Mouse (Mus musculus) embryonic facial prominence, embryonic 10.5 days (tissue): ENCODE data around the gene Rfc4. TPM values are rescaled to one million over a fixed set of nuclear protein-coding genes. Genes with fewer than 3 reads are reported as not detected.

Experiments
- DNase-seq: peaks from one replicate; pipeline ENCODE4 v3.0.0-alpha.2; 2017; ENCODE audit warnings: low spot score
- H3K27ac ChIP-seq: fragments of 300-500 bp; sonication (generic); replicated peaks from 2 replicates; pipeline ENCODE4 v1.5.1; 2016; ENCODE audit warnings: mild to moderate bottlenecking
- H3K27me3 ChIP-seq: fragments of 300-500 bp; sonication (generic); replicated peaks from 2 replicates; pipeline ENCODE4 v1.6.1; 2016; ENCODE audit warnings: low read depth, mild to moderate bottlenecking; ENCODE audit not compliant: poor library complexity, severe bottlenecking
- H3K36me3 ChIP-seq: fragments of 300-500 bp; sonication (generic); replicated peaks from 2 replicates; pipeline ENCODE4 v1.6.1; 2016; ENCODE audit warnings: mild to moderate bottlenecking, moderate library complexity
- H3K4me1 ChIP-seq: fragments of 300-500 bp; sonication (generic); 2 replicates; pipeline ENCODE4 v1.6.1; 2016
- H3K4me3 ChIP-seq: fragments of 300-500 bp; sonication (generic); 2 replicates; pipeline ENCODE4 v1.5.1; 2016; ENCODE audit warnings: mild to moderate bottlenecking, moderate library complexity
- H3K9me3 ChIP-seq: fragments of 300-500 bp; sonication (generic); 2 replicates; pipeline ENCODE4 v1.6.1; 2016; ENCODE audit warnings: mild to moderate bottlenecking
- WGBS: fragments of 180-500 bp; shearing (Covaris S2); methylation state at CpG from one replicate; pipeline ENCODE4 v1.1.7; 2016; 5-methylcytosine and 5-hydroxymethylcytosine counted together
- polyA plus RNA-seq: library from polyadenylated mRNA; unstranded; fragments of >200 nt; fragmentation: Nextera tagmentation; extraction: Ambion mirVana; gene quantifications from 2 replicates; pipeline ENCODE4 v1.2.1, GENCODE M21; 2016

Rfc4 gene
- 208 and 218 TPM in 2 replicates for polyA plus RNA-seq

GRCm38 (mm10) chr16:23127673-23128375 is at the start of gene Rfc4:
Rfc4 (minus strand) TSS chr16:23127737.
- Histone ChIP-seq H3K27ac (peak within 1 kb of the TSS; percentile 97), H3K36me3 (peaks cover 23% of the 10 kb centered on the region), H3K27me3 (no peaks in the 10 kb centered on the region), H3K9me3 (no peaks in the 10 kb centered on the region), H3K4me3 (peak within 1 kb of the TSS; percentile 83), H3K4me1 (peaks cover 19% of the 10 kb centered on the region)
- DNase-seq = peak; percentile 93
- WGBS = under 1% methylated on average over 51 of the region's 51 CpGs

- DNase-seq = no peak
- Histone ChIP-seq H3K4me3 (no peak overlapping the region), H3K27me3 (no peaks in the 10 kb centered on the region)
Measured at GRCm38 (mm10) chr16:23175956-23176355, 48.4 kb upstream of the Rfc4 start.

GRCm38 (mm10) chr16:23174855-23175254 is 47.3 kb upstream of the Rfc4 start:
- no peaks in the 10 kb centered on the region for H3K4me1 ChIP-seq
- H3K27me3 ChIP-seq = no peaks in the 10 kb centered on the region
- WGBS = 89% methylated on average over 5 of the region's 5 CpGs
- H3K36me3 ChIP-seq = no peaks in the 10 kb centered on the region
- no peak overlapping the region for H3K4me3 ChIP-seq
- H3K27ac ChIP-seq = no peak overlapping the region
- 0 out of 2 replicates have a peak, but pooled peaks cover 6% of the 10 kb centered on the region for H3K9me3 ChIP-seq
- no peak for DNase-seq

More at GRCm38 (mm10) chr16:23175956-23176355, 48.4 kb upstream of the Rfc4 start:
- no peaks in the 10 kb centered on the region for H3K36me3 ChIP-seq
- no peaks in the 10 kb centered on the region for H3K4me1 ChIP-seq
- WGBS = 57% methylated on average over 3 of the region's 3 CpGs
- no peak overlapping the region for H3K27ac ChIP-seq
- H3K9me3 ChIP-seq = 0 out of 2 replicates have a peak, but pooled peaks cover 6% of the 10 kb centered on the region

GRCm38 (mm10) chr16:23173904-23174303 is 46.4 kb upstream of the Rfc4 start:
- DNase-seq = no peak
- Histone ChIP-seq H3K36me3 (no peaks in the 10 kb centered on the region), H3K9me3 (0 out of 2 replicates have a peak, but pooled peaks cover 6% of the 10 kb centered on the region), H3K27ac (no peak overlapping the region), H3K4me1 (no peaks in the 10 kb centered on the region), H3K27me3 (no peaks in the 10 kb centered on the region), H3K4me3 (no peak overlapping the region)
- 93% methylated on average over 5 of the region's 5 CpGs for WGBS

- Histone ChIP-seq H3K36me3 (no peaks in the 10 kb centered on the region), H3K9me3 (0 out of 2 replicates have a peak, but pooled peaks cover 6% of the 10 kb centered on the region)
- WGBS = 88% methylated on average over 3 of the region's 3 CpGs
Measured at GRCm38 (mm10) chr16:23170813-23171212, 43.3 kb upstream of the Rfc4 start.

GRCm38 (mm10) chr16:23167079-23167478 is 39.5 kb upstream of the Rfc4 start:
- DNase-seq = no peak
- H3K36me3 ChIP-seq = no peaks in the 10 kb centered on the region
- no peaks in the 10 kb centered on the region for H3K9me3 ChIP-seq
- no peaks in the 10 kb centered on the region for H3K4me1 ChIP-seq
- no peaks in the 10 kb centered on the region for H3K27me3 ChIP-seq
- WGBS = 75% methylated on average over 5 of the region's 5 CpGs
- H3K27ac ChIP-seq = no peak overlapping the region
- H3K4me3 ChIP-seq = no peak overlapping the region

More at GRCm38 (mm10) chr16:23170813-23171212, 43.3 kb upstream of the Rfc4 start:
- no peak for DNase-seq
- no peak overlapping the region for H3K4me3 ChIP-seq
- no peaks in the 10 kb centered on the region for H3K4me1 ChIP-seq
- no peaks in the 10 kb centered on the region for H3K27me3 ChIP-seq
- no peak overlapping the region for H3K27ac ChIP-seq

- DNase-seq = no peak
- no peaks in the 10 kb centered on the region for H3K9me3 ChIP-seq
- H3K36me3 ChIP-seq = no peaks in the 10 kb centered on the region
- no peaks in the 10 kb centered on the region for H3K4me1 ChIP-seq
- no peak overlapping the region for H3K27ac ChIP-seq
- 94% methylated on average over 1 of the region's 1 CpGs for WGBS
- H3K4me3 ChIP-seq = no peak overlapping the region
- no peaks in the 10 kb centered on the region for H3K27me3 ChIP-seq
Measured at GRCm38 (mm10) chr16:23166646-23167045, 39.1 kb upstream of the Rfc4 start.

- no peak overlapping the region for H3K27ac ChIP-seq
- H3K9me3 ChIP-seq = no peaks in the 10 kb centered on the region
- 64% methylated on average over 9 of the region's 9 CpGs for WGBS
- no peak for DNase-seq
- no peak overlapping the region for H3K4me3 ChIP-seq
- no peaks in the 10 kb centered on the region for H3K4me1 ChIP-seq
- H3K36me3 ChIP-seq = no peaks in the 10 kb centered on the region
- H3K27me3 ChIP-seq = no peaks in the 10 kb centered on the region
Measured at GRCm38 (mm10) chr16:23165441-23165840, 37.9 kb upstream of the Rfc4 start.

- no peak overlapping the region for H3K27ac ChIP-seq
- no peaks in the 10 kb centered on the region for H3K4me1 ChIP-seq
- no peak overlapping the region for H3K4me3 ChIP-seq
- no peaks in the 10 kb centered on the region for H3K27me3 ChIP-seq
- no peak for DNase-seq
- WGBS = 74% methylated on average over 6 of the region's 6 CpGs
- H3K36me3 ChIP-seq = no peaks in the 10 kb centered on the region
- no peaks in the 10 kb centered on the region for H3K9me3 ChIP-seq
Measured at GRCm38 (mm10) chr16:23164443-23164842, 36.9 kb upstream of the Rfc4 start.

GRCm38 (mm10) chr16:23162116-23162515 is 34.6 kb upstream of the Rfc4 start:
- Histone ChIP-seq H3K27ac (no peak overlapping the region), H3K4me1 (no peaks in the 10 kb centered on the region), H3K36me3 (no peaks in the 10 kb centered on the region), H3K27me3 (no peaks in the 10 kb centered on the region), H3K4me3 (no peak overlapping the region), H3K9me3 (no peaks in the 10 kb centered on the region)
- no peak for DNase-seq
- 82% methylated on average over 3 of the region's 3 CpGs for WGBS

- 74% methylated on average over 2 of the region's 2 CpGs for WGBS
- H3K4me3 ChIP-seq = no peak overlapping the region
- H3K36me3 ChIP-seq = no peaks in the 10 kb centered on the region
- H3K27me3 ChIP-seq = no peaks in the 10 kb centered on the region
- no peak overlapping the region for H3K27ac ChIP-seq
- H3K9me3 ChIP-seq = no peaks in the 10 kb centered on the region
- H3K4me1 ChIP-seq = no peaks in the 10 kb centered on the region
- DNase-seq = no peak
Measured at GRCm38 (mm10) chr16:23159749-23160148, 32.2 kb upstream of the Rfc4 start.

- 50% methylated on average over 2 of the region's 2 CpGs for WGBS
- H3K27me3 ChIP-seq = no peaks in the 10 kb centered on the region
- no peaks in the 10 kb centered on the region for H3K9me3 ChIP-seq
- no peaks in the 10 kb centered on the region for H3K4me1 ChIP-seq
- no peak overlapping the region for H3K4me3 ChIP-seq
- H3K27ac ChIP-seq = no peak overlapping the region
- no peaks in the 10 kb centered on the region for H3K36me3 ChIP-seq
- no peak for DNase-seq
Measured at GRCm38 (mm10) chr16:23158957-23159356, 31.4 kb upstream of the Rfc4 start.

- no peak for DNase-seq
- no peaks in the 10 kb centered on the region for H3K27me3 ChIP-seq
- 91% methylated on average over 7 of the region's 7 CpGs for WGBS
- no peak overlapping the region for H3K27ac ChIP-seq
- H3K4me3 ChIP-seq = no peak overlapping the region
- no peaks in the 10 kb centered on the region for H3K36me3 ChIP-seq
- no peaks in the 10 kb centered on the region for H3K9me3 ChIP-seq
- no peaks in the 10 kb centered on the region for H3K4me1 ChIP-seq
Measured at GRCm38 (mm10) chr16:23158292-23158691, 30.8 kb upstream of the Rfc4 start.
